32 mouse cellular contexts compared by ENCODE assay signal in the genomic region with DNA sequence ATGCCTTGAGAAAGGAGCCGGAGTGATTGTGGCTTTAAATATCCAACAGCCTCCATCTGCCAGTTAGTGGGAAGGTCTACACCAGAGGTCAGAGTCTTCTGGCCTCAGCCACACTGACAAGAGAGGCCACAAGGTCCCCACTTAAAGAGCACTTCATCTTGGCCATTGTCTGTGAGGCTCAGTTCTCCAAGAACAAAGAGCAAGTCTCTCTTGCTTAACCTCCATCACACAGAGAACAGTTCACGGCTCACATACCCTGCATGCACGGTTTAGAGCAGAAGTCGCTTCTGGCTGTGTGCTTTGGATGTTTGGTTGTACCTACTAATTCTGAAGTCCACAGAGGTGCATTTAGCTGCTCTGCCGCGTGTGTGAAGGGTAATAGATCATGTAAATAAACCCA.
DNase-seq lines count a peak whose midpoint lies in the region; ATAC-seq and TF ChIP-seq lines count a peak whose summit lies in the region.
"Had no signal": no experiment of that assay in that cellular context is flagged by ENCODE, and none has a peak within 500 bp of the region (broad histone marks: within the 10 kb centered on the region; RNA-seq: fewer than 3 reads in every experiment).

No protein-coding gene starts in this region.

- no peak for TF ChIP-seq CTCF in hindbrain, postnatal 0 days (IDR thresholded peaks at IDR 0.05; ENCODE audit: low read depth)
- no peak for TF ChIP-seq CTCF in lung, adult 2 months (IDR thresholded peaks at IDR 0.05; ENCODE audit: insufficient read depth, low read length)

- no peak for DNase-seq in hindbrain, embryonic 14.5 days (ENCODE audit: low spot score)
- DNase-seq in hindbrain, postnatal 0 days (ENCODE audit: low spot score), result no peak
- peak; percentile 65 for DNase-seq in embryo, embryonic 10 days (ENCODE audit: low spot score)
- DNase-seq in embryo, embryonic 11 days, result peak; percentile 43
- no peak for DNase-seq in lung, adult 2 months
- no peak for DNase-seq in spleen, postnatal 14 days (ENCODE audit: low spot score in 2 of 2)
- DNase-seq: adrenal gland, postnatal 25 days; cerebellum, adult 18-20 months; cerebellum, postnatal 10 days; gastrocnemius, postnatal 25 days; heart, adult 18-20 months; heart, postnatal 4 days; kidney, adult 18-20 months; kidney, postnatal 25 days; liver, postnatal 0 days; lung, postnatal 4 days; right cerebral cortex, postnatal 25 days; thymus, adult 18-20 months; thymus, postnatal 36 days had no signal

- no peak overlapping the region for H3K4me2 ChIP-seq in hindbrain, embryonic 14.5 days (replicated peaks)
- H3K4me2 ChIP-seq in hindbrain, postnatal 0 days (ENCODE audit: low read depth, low read length), result no peak overlapping the region
- no peak overlapping the region for H3K4me2 ChIP-seq in neural tube, embryonic 13.5 days
- H3K4me2 ChIP-seq: embryonic facial prominence, embryonic 12.5 days; heart, embryonic 12.5 days; kidney, embryonic 15.5 days; liver, embryonic 12.5 days; midbrain, embryonic 15.5 days; neural tube, embryonic 12.5 days had no signal

- no peak overlapping the region for H3K9ac ChIP-seq in hindbrain, embryonic 14.5 days
- H3K9ac ChIP-seq in hindbrain, postnatal 0 days (replicated peaks; ENCODE audit: low read length), result no peak overlapping the region
- H3K9ac ChIP-seq in neural tube, embryonic 13.5 days, result no peak overlapping the region
- H3K9ac ChIP-seq: embryonic facial prominence, embryonic 12.5 days; heart, embryonic 12.5 days; kidney, embryonic 15.5 days; liver, embryonic 12.5 days; liver, postnatal 0 days; midbrain, embryonic 15.5 days; neural tube, embryonic 12.5 days had no signal

- H3K4me1 ChIP-seq in hindbrain, embryonic 14.5 days (replicated peaks; ENCODE audit: control insufficient read depth, insufficient read depth, low read length), result peaks cover 9% of the 10 kb centered on the region; the same call in 1 of the 2 replicates
- 0 out of 2 replicates have a peak, but pooled peaks cover 5% of the 10 kb centered on the region for H3K4me1 ChIP-seq in hindbrain, postnatal 0 days (ENCODE audit: insufficient read depth, low read length)
- peaks cover 18% of the 10 kb centered on the region for H3K4me1 ChIP-seq in neural tube, embryonic 13.5 days (replicated peaks)
- no peaks in the 10 kb centered on the region for H3K4me1 ChIP-seq in lung, adult 2 months (ENCODE audit: control insufficient read depth, insufficient read depth, low read length)
- H3K4me1 ChIP-seq: liver, embryonic 12.5 days; megakaryocyte, embryonic 14.5 days had no signal

- H3K4me3 ChIP-seq in hindbrain, embryonic 14.5 days (replicated peaks; ENCODE audit: low read length), result no peak overlapping the region
- H3K4me3 ChIP-seq in hindbrain, postnatal 0 days (ENCODE audit: low read length), result no peak overlapping the region
- no peak overlapping the region for H3K4me3 ChIP-seq in neural tube, embryonic 13.5 days
- no peak overlapping the region for H3K4me3 ChIP-seq in lung, adult 2 months (replicated peaks; ENCODE audit: extremely low read depth, low read depth, low read length)
- H3K4me3 ChIP-seq: embryonic facial prominence, embryonic 12.5 days; heart, embryonic 12.5 days; kidney, embryonic 15.5 days; left cerebral cortex, adult 2 months; liver, embryonic 12.5 days; megakaryocyte, embryonic 14.5 days; midbrain, embryonic 15.5 days; neural tube, embryonic 12.5 days had no signal

- no peaks in the 10 kb centered on the region; the same call in 1 of the 2 replicates for H3K27me3 ChIP-seq in hindbrain, embryonic 14.5 days (ENCODE audit: control insufficient read depth, insufficient read depth, low read length)
- H3K27me3 ChIP-seq in hindbrain, postnatal 0 days (ENCODE audit: insufficient read depth, low read length), result no peaks in the 10 kb centered on the region
- H3K27me3 ChIP-seq in neural tube, embryonic 13.5 days, result peaks cover 7% of the 10 kb centered on the region; the same call in 1 of the 2 replicates
- H3K27me3 ChIP-seq: embryonic facial prominence, embryonic 12.5 days; heart, embryonic 12.5 days; kidney, embryonic 15.5 days; liver, embryonic 12.5 days; megakaryocyte, embryonic 14.5 days; midbrain, embryonic 15.5 days; neural tube, embryonic 12.5 days had no signal

- 0 out of 2 replicates have a peak overlapping the region, but pooled peaks have one; percentile 29 for H3K27ac ChIP-seq in hindbrain, embryonic 14.5 days
- H3K27ac ChIP-seq in hindbrain, postnatal 0 days, result no peak overlapping the region
- peak overlapping the region; percentile 24; the same call in 1 of the 2 replicates for H3K27ac ChIP-seq in neural tube, embryonic 13.5 days (replicated peaks)
- H3K27ac ChIP-seq: embryonic facial prominence, embryonic 12.5 days; kidney, embryonic 15.5 days; left cerebral cortex, adult 2 months; liver, embryonic 12.5 days; midbrain, embryonic 15.5 days; neural tube, embryonic 12.5 days; stomach, postnatal 0 days had no signal

- no peaks in the 10 kb centered on the region for H3K9me3 ChIP-seq in hindbrain, embryonic 14.5 days (ENCODE audit: control insufficient read depth, low read length)
- H3K9me3 ChIP-seq in hindbrain, postnatal 0 days (ENCODE audit: low read length), result no peaks in the 10 kb centered on the region
- no peaks in the 10 kb centered on the region for H3K9me3 ChIP-seq in neural tube, embryonic 13.5 days
- H3K9me3 ChIP-seq: embryonic facial prominence, embryonic 12.5 days; heart, embryonic 12.5 days; kidney, embryonic 15.5 days; liver, embryonic 12.5 days; midbrain, embryonic 15.5 days; neural tube, embryonic 12.5 days had no signal

- 27% methylated on average over 6 of the region's 6 CpGs for WGBS in hindbrain, embryonic 14.5 days
- 43% methylated on average over 6 of the region's 6 CpGs for WGBS in hindbrain, postnatal 0 days
- WGBS in neural tube, embryonic 13.5 days, result 15% methylated on average over 6 of the region's 6 CpGs
- 61% methylated on average over 6 of the region's 6 CpGs for WGBS in lung, adult 2 months

- no peaks in the 10 kb centered on the region for H3K36me3 ChIP-seq in hindbrain, embryonic 14.5 days (replicated peaks; ENCODE audit: control insufficient read depth, insufficient read depth)
- no peaks in the 10 kb centered on the region for H3K36me3 ChIP-seq in hindbrain, postnatal 0 days (ENCODE audit: insufficient read depth, low read length)
- no peaks in the 10 kb centered on the region for H3K36me3 ChIP-seq in neural tube, embryonic 13.5 days
- H3K36me3 ChIP-seq: embryonic facial prominence, embryonic 12.5 days; kidney, embryonic 15.5 days; liver, embryonic 12.5 days; midbrain, embryonic 15.5 days; neural tube, embryonic 12.5 days had no signal

- no peak for TF ChIP-seq POLR2A in lung, adult 2 months (IDR thresholded peaks at IDR 0.05; ENCODE audit: borderline replicate concordance, extremely low read depth, low read depth, low read length)

- ATAC-seq in hindbrain, embryonic 14.5 days (ENCODE audit: low FRiP score), result no peak
- ATAC-seq in hindbrain, postnatal 0 days, result no peak
- no peak for ATAC-seq in neural tube, embryonic 13.5 days (ENCODE audit: low read depth)
- ATAC-seq: CD4-positive, CD25-positive, alpha-beta regulatory T cell, adult 4 months; forebrain, embryonic 14.5 days; liver, embryonic 12.5 days; liver, postnatal 0 days; lung, postnatal 0 days; midbrain, embryonic 15.5 days had no signal

Comparison
In these comparisons a context has a peak if more than half of its experiments do, and no peak if none do; other contexts are left out.
1. DNase-seq: peak in embryo, embryonic 10 days (single experiment) and embryo, embryonic 11 days (single experiment); none in hindbrain, embryonic 14.5 days (single experiment), hindbrain, postnatal 0 days (single experiment), lung, adult 2 months (single experiment) and spleen, postnatal 14 days (0 of 2).